Mouse (Mus musculus) stomach, embryonic 14.5 days (tissue): ENCODE measurements around the gene Uhrf1bp1l. TPM values are rescaled to one million over a fixed set of nuclear protein-coding genes. Genes with fewer than 3 reads are reported as not detected.

Experiments
- ATAC-seq: fragments of 200-750 bp; cut with Nextera tagmentation; 2 replicates; pipeline ENCODE4 v1.8.0; 2017; ENCODE audit warnings: low read depth, moderate TSS enrichment; ENCODE audit not compliant: insufficient number of reproducible peaks, insufficient read depth, low FRiP score
- H3K27ac ChIP-seq: fragments of 300-500 bp; sonication (generic); 2 replicates; pipeline ENCODE4 v1.5.1; 2014; ENCODE audit warnings: mild to moderate bottlenecking, low read length, moderate library complexity, mixed read lengths
- H3K27me3 ChIP-seq: fragments of 300-500 bp; sonication (generic); 2 replicates; pipeline ENCODE4 v1.6.1; 2014; ENCODE audit warnings: low read length, control low read depth, mixed read lengths; ENCODE audit not compliant: control insufficient read depth, insufficient read depth
- H3K36me3 ChIP-seq: fragments of 300-500 bp; sonication (generic); 2 replicates; pipeline ENCODE4 v1.6.1; 2014; ENCODE audit warnings: mild to moderate bottlenecking, control low read depth, low read length, moderate library complexity, mixed read lengths; ENCODE audit not compliant: control insufficient read depth, insufficient read depth
- H3K4me1 ChIP-seq: fragments of 300-500 bp; sonication (generic); 2 replicates; pipeline ENCODE4 v1.6.1; 2014; ENCODE audit warnings: low read length, control low read depth, mixed read lengths; ENCODE audit not compliant: control insufficient read depth, insufficient read depth
- H3K4me2 ChIP-seq: fragments of 300-500 bp; sonication (generic); replicated peaks from 2 replicates; pipeline ENCODE4 v1.6.1; 2014; ENCODE audit warnings: low read depth, low read length, control low read depth
- H3K4me3 ChIP-seq: fragments of 300-500 bp; sonication (generic); 2 replicates; pipeline ENCODE4 v1.5.1; 2014; ENCODE audit warnings: low read depth, low read length, control low read depth
- H3K9ac ChIP-seq: fragments of 300-500 bp; sonication (generic); replicated peaks from 2 replicates; pipeline ENCODE4 v1.6.1; 2014; ENCODE audit warnings: low read depth, mild to moderate bottlenecking, control low read depth, low read length, moderate library complexity, mixed read lengths
- H3K9me3 ChIP-seq: fragments of 300-500 bp; sonication (generic); 2 replicates; pipeline ENCODE4 v1.6.1; 2016; ENCODE audit warnings: low read depth, low read length, control low read depth; ENCODE audit not compliant: control insufficient read depth
- WGBS: fragments of 180-500 bp; shearing (Covaris S2); extraction: QIAGEN DNeasy Blood & Tissue Kit; methylation state at CpG from one replicate; pipeline ENCODE4 v1.1.7; 2014; 5-methylcytosine and 5-hydroxymethylcytosine counted together
- polyA plus RNA-seq: library from polyadenylated mRNA; unstranded; fragments of >200 nt; fragmentation: Nextera tagmentation; extraction: Ambion mirVana; gene quantifications from 2 replicates; pipeline ENCODE4 v1.2.1, GENCODE M21; 2014

Gene Uhrf1bp1l
- polyA plus RNA-seq, 1 experiment from 2014 or later = 30.5 TPM

DNA sequence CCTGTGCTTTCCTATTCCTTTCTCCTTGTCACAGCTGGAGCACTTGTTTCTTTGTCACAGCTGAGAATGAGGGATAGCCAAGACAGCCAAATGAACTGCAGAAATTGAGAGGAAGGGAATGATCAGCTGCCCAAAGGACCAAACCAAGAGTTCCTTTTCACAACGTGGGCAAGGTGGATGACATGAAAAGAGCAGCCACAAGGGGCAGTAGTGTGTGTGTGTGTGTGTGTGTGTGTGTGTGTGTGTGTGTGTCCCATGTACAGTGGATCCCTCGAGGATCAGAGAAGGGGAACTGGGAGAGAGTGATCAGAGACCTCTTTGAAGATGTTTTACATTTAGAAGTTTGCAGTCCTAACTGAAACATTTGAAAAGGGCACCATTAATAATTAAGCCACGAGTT is 92.7 kb downstream of the Uhrf1bp1l start:
- no peak overlapping the region for H3K4me2 ChIP-seq
- no peak for ATAC-seq
- no peak overlapping the region for H3K4me3 ChIP-seq
- H3K27ac ChIP-seq = no peak overlapping the region
- 40% methylated on average over 3 of the region's 3 CpGs for WGBS
- no peaks in the 10 kb centered on the region for H3K27me3 ChIP-seq
- no peaks in the 10 kb centered on the region for H3K4me1 ChIP-seq
- no peak overlapping the region for H3K9ac ChIP-seq
- no peaks in the 10 kb centered on the region for H3K9me3 ChIP-seq
- no peaks in the 10 kb centered on the region for H3K36me3 ChIP-seq

DNA sequence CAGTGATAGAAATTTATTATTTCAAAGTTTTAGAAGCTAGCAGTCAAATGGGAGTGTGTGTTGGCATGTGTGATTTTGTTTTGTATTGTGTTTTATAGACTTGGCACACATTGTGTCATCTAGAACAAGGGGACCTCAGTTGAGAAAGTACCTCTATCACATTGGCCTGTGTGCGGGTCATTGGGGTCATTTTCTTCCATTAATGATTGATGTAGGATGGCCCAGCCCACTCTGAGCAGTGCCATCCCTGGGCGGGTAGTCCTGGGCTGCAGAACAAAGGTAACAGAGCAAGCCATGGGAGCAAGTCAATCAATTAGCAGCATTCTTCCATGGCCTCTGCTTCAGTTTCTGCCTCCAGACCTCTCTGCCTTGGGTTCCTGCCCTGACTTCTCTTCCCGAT is 94.0 kb downstream of the Uhrf1bp1l start:
- Histone ChIP-seq H3K4me1 (no peaks in the 10 kb centered on the region), H3K4me2 (no peak overlapping the region), H3K9me3 (no peaks in the 10 kb centered on the region), H3K9ac (no peak overlapping the region), H3K27ac (no peak overlapping the region), H3K27me3 (no peaks in the 10 kb centered on the region), H3K36me3 (no peaks in the 10 kb centered on the region), H3K4me3 (no peak overlapping the region)
- WGBS = 75% methylated on average over 3 of the region's 3 CpGs
- no peak for ATAC-seq

DNA sequence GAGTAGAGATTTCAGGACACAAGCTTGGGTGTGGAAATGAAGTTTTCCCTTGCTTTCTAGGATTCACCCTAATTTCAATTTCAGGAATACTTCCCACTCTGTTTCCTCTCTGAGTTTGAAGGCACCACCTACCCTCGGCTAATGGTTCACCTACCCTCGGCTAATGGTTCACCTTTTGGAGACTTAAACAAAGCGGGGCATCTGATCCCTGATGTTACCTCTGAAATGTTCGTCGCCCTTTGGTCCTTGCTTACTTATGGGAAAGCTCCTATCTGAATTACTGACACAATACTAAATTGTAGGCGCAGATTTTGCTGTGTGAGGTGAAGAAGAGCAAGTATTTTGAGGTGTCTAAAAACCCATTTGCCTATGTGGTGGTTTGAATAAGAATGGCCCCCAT is 106.2 kb downstream of the Uhrf1bp1l start:
- H3K9me3 ChIP-seq = no peaks in the 10 kb centered on the region
- no peak overlapping the region for H3K27ac ChIP-seq
- ATAC-seq = no peak
- H3K27me3 ChIP-seq = no peaks in the 10 kb centered on the region
- H3K4me2 ChIP-seq = no peak overlapping the region
- no peaks in the 10 kb centered on the region for H3K36me3 ChIP-seq
- no peak overlapping the region for H3K4me3 ChIP-seq
- no peak overlapping the region for H3K9ac ChIP-seq
- no peaks in the 10 kb centered on the region for H3K4me1 ChIP-seq
- 89% methylated on average over 6 of the region's 6 CpGs for WGBS

DNA sequence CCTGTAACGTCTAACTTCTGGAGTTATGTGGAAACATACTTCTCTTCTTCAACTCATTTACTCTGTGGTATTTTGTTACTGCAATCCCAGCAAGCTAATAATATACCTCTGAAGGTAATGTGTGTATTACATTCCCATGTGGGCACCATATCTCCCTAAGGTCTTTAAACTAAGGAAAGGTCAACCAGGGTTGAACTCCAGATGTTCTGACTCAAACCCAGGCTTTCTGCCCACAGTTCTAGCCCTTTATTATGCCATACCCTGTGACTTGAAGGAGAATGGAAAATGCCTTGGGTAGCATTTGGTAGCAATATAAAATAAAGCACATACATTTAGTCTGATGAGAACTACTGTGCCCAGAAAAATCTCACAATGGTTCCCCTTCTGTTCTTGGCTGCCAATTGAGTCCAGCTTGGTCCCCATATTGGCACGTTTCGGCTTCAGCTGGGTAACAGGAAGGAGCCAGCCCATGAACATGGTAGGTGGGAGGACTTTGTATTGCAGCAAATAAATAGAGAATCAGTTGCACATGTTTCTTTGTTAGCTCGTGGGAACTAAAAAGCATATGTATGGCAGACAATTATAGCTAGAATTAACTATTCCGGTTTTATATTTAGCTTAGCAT is 110.6 kb downstream of the Uhrf1bp1l start:
- no peaks in the 10 kb centered on the region for H3K27me3 ChIP-seq
- no peak overlapping the region for H3K27ac ChIP-seq
- H3K9me3 ChIP-seq = no peaks in the 10 kb centered on the region
- ATAC-seq = no peak
- H3K4me2 ChIP-seq = no peak overlapping the region
- no peak overlapping the region for H3K9ac ChIP-seq
- H3K36me3 ChIP-seq = no peaks in the 10 kb centered on the region
- H3K4me3 ChIP-seq = no peak overlapping the region
- no peaks in the 10 kb centered on the region for H3K4me1 ChIP-seq
- WGBS = 84% methylated on average over 5 of the region's 5 CpGs

DNA sequence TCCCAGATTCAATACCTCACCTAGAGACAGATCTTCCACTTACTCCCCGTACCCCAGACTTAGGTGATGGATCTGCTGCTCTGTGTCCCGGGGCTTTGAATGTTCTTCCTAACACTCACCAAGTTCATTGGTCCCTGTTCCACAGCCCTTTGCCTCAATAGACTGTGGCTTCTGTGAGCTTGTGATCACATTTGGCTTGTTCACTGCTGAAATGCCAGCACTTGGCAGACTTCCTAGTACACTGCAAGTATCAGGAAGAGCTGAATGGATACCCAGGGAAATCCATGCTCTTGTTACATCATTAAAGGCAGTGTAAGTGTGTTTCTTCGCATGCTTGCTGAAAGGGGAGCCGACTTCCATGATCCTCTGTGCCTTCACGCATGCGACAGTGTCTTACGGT is 111.5 kb downstream of the Uhrf1bp1l start:
- 88% methylated on average over 7 of the region's 7 CpGs for WGBS
- no peaks in the 10 kb centered on the region for H3K36me3 ChIP-seq
- no peak overlapping the region for H3K9ac ChIP-seq
- no peak for ATAC-seq
- H3K27me3 ChIP-seq = no peaks in the 10 kb centered on the region
- no peaks in the 10 kb centered on the region for H3K4me1 ChIP-seq
- no peak overlapping the region for H3K4me3 ChIP-seq
- H3K4me2 ChIP-seq = no peak overlapping the region
- H3K9me3 ChIP-seq = no peaks in the 10 kb centered on the region
- no peak overlapping the region for H3K27ac ChIP-seq

DNA sequence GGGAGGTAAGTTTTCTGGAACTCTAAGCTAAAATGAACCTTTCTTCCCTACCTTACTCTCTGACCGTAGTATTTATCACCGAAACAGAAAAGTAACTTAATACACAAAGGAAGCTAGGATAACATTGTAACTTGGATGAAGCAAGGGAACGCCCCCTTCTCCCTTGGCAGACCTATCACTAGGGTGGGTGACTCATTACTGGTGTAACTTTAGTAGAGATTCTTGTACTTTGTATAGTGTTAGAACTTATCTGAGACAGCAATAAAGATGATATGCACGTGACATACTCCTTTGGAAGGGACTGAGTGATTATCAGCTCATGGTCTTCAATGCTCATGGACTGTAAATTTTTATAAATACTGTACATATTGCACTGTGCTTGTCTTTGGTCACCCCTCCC is 123.4 kb downstream of the Uhrf1bp1l start:
- Histone ChIP-seq H3K9me3 (no peaks in the 10 kb centered on the region), H3K27me3 (no peaks in the 10 kb centered on the region), H3K9ac (no peak overlapping the region), H3K4me1 (peaks cover 1% of the 10 kb centered on the region; the same call in 1 of the 2 replicates), H3K4me3 (no peak overlapping the region), H3K4me2 (no peak overlapping the region), H3K36me3 (no peaks in the 10 kb centered on the region), H3K27ac (no peak overlapping the region)
- WGBS = 87% methylated on average over 4 of the region's 4 CpGs
- ATAC-seq = no peak

DNA sequence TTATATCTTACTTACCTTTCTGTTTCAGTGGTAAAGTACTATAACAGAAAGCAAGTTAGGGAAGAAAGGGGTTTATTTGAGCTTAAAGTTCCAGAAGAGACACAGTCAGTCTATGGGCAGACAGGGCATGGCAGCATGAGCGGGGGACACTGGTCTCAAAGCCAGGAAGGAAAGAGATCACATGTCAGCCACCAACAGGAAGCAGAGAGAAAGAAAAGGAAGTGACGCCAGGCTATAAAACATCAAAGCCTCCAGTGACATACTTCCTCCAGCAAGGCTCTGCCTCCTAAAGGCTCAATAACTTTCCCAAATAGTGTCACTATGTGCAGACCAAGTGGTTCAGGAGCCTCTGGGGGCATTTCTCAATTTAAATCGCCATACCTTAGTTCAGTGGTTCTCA is 124.0 kb downstream of the Uhrf1bp1l start:
- ATAC-seq = no peak
- Histone ChIP-seq H3K27me3 (peaks cover 3% of the 10 kb centered on the region; the same call in 1 of the 2 replicates), H3K9me3 (no peaks in the 10 kb centered on the region), H3K36me3 (no peaks in the 10 kb centered on the region), H3K4me3 (no peak overlapping the region), H3K4me2 (no peak overlapping the region), H3K27ac (no peak overlapping the region), H3K9ac (no peak overlapping the region), H3K4me1 (peaks cover 6% of the 10 kb centered on the region; the same call in 1 of the 2 replicates)
- 80% methylated on average over 3 of the region's 3 CpGs for WGBS

Other genes with a start within 250 kb of the Uhrf1bp1l start
- gene Nr1h4, start 211.4 kb upstream of the Uhrf1bp1l start, polyA plus RNA-seq = 1.9 and 2.0 TPM in 2 replicates
- not detected in 2 replicates for gene Slc17a8, start 123.7 kb upstream of the Uhrf1bp1l start, polyA plus RNA-seq
- 15.2 and 16.1 TPM in 2 replicates for gene Scyl2, start 58.7 kb upstream of the Uhrf1bp1l start, polyA plus RNA-seq
- gene Actr6, start 12.7 kb upstream of the Uhrf1bp1l start, polyA plus RNA-seq = 29.7 and 39.1 TPM in 2 replicates
- gene Anks1b, start 128.5 kb downstream of the Uhrf1bp1l start, polyA plus RNA-seq = 1.2 and 1.5 TPM in 2 replicates